Mouse (Mus musculus): Measurements from ENCODE around the gene Fcf1.

The Fcf1 gene

GRCm38 (mm10) chr12:84968831-84969655 lies 1.7 kb upstream of the Fcf1 start:
- in situ Hi-C loops (cut with MboI, MseI), result no loop called here

- in situ Hi-C loops (cut with MboI, MseI), result no loop called here
Measured at GRCm38 (mm10) chr12:84969656-84970427, 855 bp upstream of the Fcf1 start.

GRCm38 (mm10) chr12:84979264-84979862 lies 8.7 kb downstream of the Fcf1 start:
- in situ Hi-C loops (cut with MboI, MseI), result no loop called here

GRCm38 (mm10) chr12:84989456-84989855 lies 18.8 kb downstream of the Fcf1 start:
- in situ Hi-C loops (cut with MboI, MseI), result no loop called here

GRCm38 (mm10) chr12:84995112-84995761 lies 24.5 kb downstream of the Fcf1 start:
- in situ Hi-C loops (cut with MboI, MseI), result no loop called here

GRCm38 (mm10) chr12:84996083-84996496 lies 25.4 kb downstream of the Fcf1 start, which contains the start of gene Ylpm1:
Gene Ylpm1, plus strand, starts transcription at chr12:84996321.
- in situ Hi-C loops (cut with MboI, MseI), result no loop called here

GRCm38 (mm10) chr12:84996501-84997398 lies 26.1 kb downstream of the Fcf1 start:
- in situ Hi-C loops (cut with MboI, MseI), result no loop called here

GRCm38 (mm10) chr12:84999053-84999452 lies 28.4 kb downstream of the Fcf1 start:
- in situ Hi-C loops (cut with MboI, MseI), result no loop called here

GRCm38 (mm10) chr12:85006206-85006605 lies 35.5 kb downstream of the Fcf1 start:
- in situ Hi-C loops (cut with MboI, MseI), result no loop called here

GRCm38 (mm10) chr12:85007021-85007420 lies 36.3 kb downstream of the Fcf1 start:
- in situ Hi-C loops (cut with MboI, MseI), result no loop called here

- in situ Hi-C loops (cut with MboI, MseI), result no loop called here
Measured at GRCm38 (mm10) chr12:85009776-85010175, 39.1 kb downstream of the Fcf1 start.

GRCm38 (mm10) chr12:85010541-85010940 lies 39.8 kb downstream of the Fcf1 start:
- in situ Hi-C loops (cut with MboI, MseI), result no loop called here

GRCm38 (mm10) chr12:85012185-85012584 lies 41.5 kb downstream of the Fcf1 start:
- in situ Hi-C loops (cut with MboI, MseI), result no loop called here

GRCm38 (mm10) chr12:85022071-85022470 lies 51.4 kb downstream of the Fcf1 start:
- in situ Hi-C loops (cut with MboI, MseI), result no loop called here

GRCm38 (mm10) chr12:85032710-85033109 lies 62.0 kb downstream of the Fcf1 start:
- in situ Hi-C loops (cut with MboI, MseI), result no loop called here
